Mouse (Mus musculus): ENCODE data around the gene Rora. TPM values are rescaled to one million over a fixed set of nuclear protein-coding genes. Genes with fewer than 3 reads are reported as not detected.

The Rora gene
- total RNA-seq, 2 experiments from 2014 or later, result 0.38 to 2.1 TPM

- no peak for ATAC-seq (replicated peaks; ENCODE audit: low FRiP score, poor library complexity, severe bottlenecking)
Observed at GRCm38 (mm10) chr9:68804229-68804628, 150.6 kb downstream of the Rora start.

GRCm38 (mm10) chr9:68805776-68806175 is 152.2 kb downstream of the Rora start:
- ATAC-seq (replicated peaks; ENCODE audit: low FRiP score, poor library complexity, severe bottlenecking), result no peak

GRCm38 (mm10) chr9:68807735-68808134 is 154.1 kb downstream of the Rora start:
- ATAC-seq (replicated peaks; ENCODE audit: low FRiP score, poor library complexity, severe bottlenecking), result no peak

- no peak for ATAC-seq (replicated peaks; ENCODE audit: low FRiP score, poor library complexity, severe bottlenecking)
Observed at GRCm38 (mm10) chr9:68809536-68809935, 155.9 kb downstream of the Rora start.

- ATAC-seq (replicated peaks; ENCODE audit: low FRiP score, poor library complexity, severe bottlenecking), result no peak
Observed at GRCm38 (mm10) chr9:68814723-68815122, 161.1 kb downstream of the Rora start.

- no peak for ATAC-seq (replicated peaks; ENCODE audit: low FRiP score, poor library complexity, severe bottlenecking)
Observed at GRCm38 (mm10) chr9:68815877-68816276, 162.3 kb downstream of the Rora start.

- ATAC-seq (replicated peaks; ENCODE audit: low FRiP score, poor library complexity, severe bottlenecking), result no peak
Observed at GRCm38 (mm10) chr9:68820036-68820435, 166.4 kb downstream of the Rora start.

- ATAC-seq (replicated peaks; ENCODE audit: low FRiP score, poor library complexity, severe bottlenecking), result no peak
Observed at GRCm38 (mm10) chr9:68820478-68820877, 166.9 kb downstream of the Rora start.

- no peak for ATAC-seq (replicated peaks; ENCODE audit: low FRiP score, poor library complexity, severe bottlenecking)
Observed at GRCm38 (mm10) chr9:68821388-68821787, 167.8 kb downstream of the Rora start.

GRCm38 (mm10) chr9:68823292-68823691 is 169.7 kb downstream of the Rora start:
- ATAC-seq (replicated peaks; ENCODE audit: low FRiP score, poor library complexity, severe bottlenecking), result no peak

- ATAC-seq (replicated peaks; ENCODE audit: low FRiP score, poor library complexity, severe bottlenecking), result no peak
Observed at GRCm38 (mm10) chr9:68825107-68825506, 171.5 kb downstream of the Rora start.

GRCm38 (mm10) chr9:68825841-68826240 is 172.3 kb downstream of the Rora start:
- ATAC-seq (replicated peaks; ENCODE audit: low FRiP score, poor library complexity, severe bottlenecking), result no peak

GRCm38 (mm10) chr9:68827441-68827840 is 173.9 kb downstream of the Rora start:
- no peak for ATAC-seq (replicated peaks; ENCODE audit: low FRiP score, poor library complexity, severe bottlenecking)

GRCm38 (mm10) chr9:68829903-68830302 is 176.3 kb downstream of the Rora start:
- ATAC-seq (replicated peaks; ENCODE audit: low FRiP score, poor library complexity, severe bottlenecking), result no peak

GRCm38 (mm10) chr9:68833323-68833722 is 179.7 kb downstream of the Rora start:
- ATAC-seq (replicated peaks; ENCODE audit: low FRiP score, poor library complexity, severe bottlenecking), result no peak

GRCm38 (mm10) chr9:68835037-68835649 is 181.6 kb downstream of the Rora start:
- ATAC-seq (replicated peaks; ENCODE audit: low FRiP score, poor library complexity, severe bottlenecking), result no peak

- ATAC-seq (replicated peaks; ENCODE audit: low FRiP score, poor library complexity, severe bottlenecking), result no peak
Observed at GRCm38 (mm10) chr9:68842134-68842892, 188.7 kb downstream of the Rora start.

GRCm38 (mm10) chr9:68845556-68845955 is 192.0 kb downstream of the Rora start:
- no peak for ATAC-seq (replicated peaks; ENCODE audit: low FRiP score, poor library complexity, severe bottlenecking)

- no peak for ATAC-seq (replicated peaks; ENCODE audit: low FRiP score, poor library complexity, severe bottlenecking)
Observed at GRCm38 (mm10) chr9:68850321-68850720, 196.7 kb downstream of the Rora start.

GRCm38 (mm10) chr9:68852201-68852600 is 198.6 kb downstream of the Rora start:
- ATAC-seq (replicated peaks; ENCODE audit: low FRiP score, poor library complexity, severe bottlenecking), result no peak

- ATAC-seq (replicated peaks; ENCODE audit: low FRiP score, poor library complexity, severe bottlenecking), result no peak
Observed at GRCm38 (mm10) chr9:68852934-68853333, 199.3 kb downstream of the Rora start.
